Mouse (Mus musculus) kidney, embryonic 16.5 days (tissue): Measurements from ENCODE around the gene Siglecg. TPM values are rescaled to one million over a fixed set of nuclear protein-coding genes. Genes with fewer than 3 reads are reported as not detected.
"Not testable (repeated sequence)": the region's sequence is repeated elsewhere in the genome, so short reads cannot be mapped to it uniquely, and the experiment has no call there.

Source experiments
- ATAC-seq: fragments of 200-750 bp; cut with Nextera tagmentation; 2 replicates; pipeline ENCODE4 v1.8.0; 2017; ENCODE audit warnings: moderate TSS enrichment; ENCODE audit not compliant: low FRiP score, low TSS enrichment
- H3K27ac ChIP-seq: fragments of 300-500 bp; sonication (generic); 2 replicates; pipeline ENCODE4 v1.5.1; 2014; ENCODE audit warnings: low read length
- H3K27me3 ChIP-seq: fragments of 300-500 bp; sonication (generic); 2 replicates; pipeline ENCODE4 v1.6.1; 2014; ENCODE audit warnings: low read length, control low read depth, mixed read lengths; ENCODE audit not compliant: insufficient read depth
- H3K36me3 ChIP-seq: fragments of 300-500 bp; sonication (generic); 2 replicates; pipeline ENCODE4 v1.6.1; 2014; ENCODE audit warnings: low read length, control low read depth, mixed read lengths; ENCODE audit not compliant: insufficient read depth
- H3K4me1 ChIP-seq: fragments of 300-500 bp; sonication (generic); 2 replicates; pipeline ENCODE4 v1.6.1; 2014; ENCODE audit warnings: low read length, control low read depth, mixed read lengths; ENCODE audit not compliant: insufficient read depth
- H3K4me2 ChIP-seq: fragments of 300-500 bp; sonication (generic); replicated peaks from 2 replicates; pipeline ENCODE4 v1.6.1; 2014; ENCODE audit warnings: low read depth, low read length
- H3K4me3 ChIP-seq: fragments of 300-500 bp; sonication (generic); 2 replicates; pipeline ENCODE4 v1.5.1; 2014; ENCODE audit warnings: mild to moderate bottlenecking, low read length
- H3K9ac ChIP-seq: fragments of 300-500 bp; sonication (generic); replicated peaks from 2 replicates; pipeline ENCODE4 v1.6.1; 2014; ENCODE audit warnings: low read length
- H3K9me3 ChIP-seq: fragments of 300-500 bp; sonication (generic); 2 replicates; pipeline ENCODE4 v1.6.1; 2016; ENCODE audit warnings: low read length, control low read depth
- WGBS: fragments of 180-500 bp; shearing (Covaris S2); extraction: QIAGEN DNeasy Blood & Tissue Kit; methylation state at CpG from one replicate; pipeline ENCODE4 v1.1.7; 2014; 5-methylcytosine and 5-hydroxymethylcytosine counted together
- polyA plus RNA-seq: library from polyadenylated mRNA; unstranded; fragments of >200 nt; fragmentation: Nextera tagmentation; extraction: Ambion mirVana; gene quantifications from 2 replicates; pipeline ENCODE4 v1.2.1, GENCODE M21; 2015

The Siglecg gene
- polyA plus RNA-seq, 1 experiment from 2014 or later: 1.6 TPM

GRCm38 (mm10) chr7:43411724-43412123 is 3.7 kb downstream of the Siglecg start:
- not testable (repeated sequence) for H3K4me2 ChIP-seq, H3K27ac ChIP-seq, H3K9ac ChIP-seq, H3K9me3 ChIP-seq, H3K36me3 ChIP-seq, H3K27me3 ChIP-seq, H3K4me1 ChIP-seq, H3K4me3 ChIP-seq
- 24% methylated on average over 3 of the region's 4 CpGs for WGBS
- peak; percentile 60; the same call in 1 of the 2 replicates for ATAC-seq

- Histone ChIP-seq H3K9me3 (peaks cover 5% of the 10 kb centered on the region; the same call in 1 of the 2 replicates), H3K4me2 (no peak overlapping the region), H3K36me3 (no peaks in the 10 kb centered on the region), H3K27me3 (no peaks in the 10 kb centered on the region), H3K27ac (no peak overlapping the region), H3K9ac (no peak overlapping the region), H3K4me1 (no peaks in the 10 kb centered on the region), H3K4me3 (no peak overlapping the region)
- 86% methylated on average over 10 of the region's 10 CpGs for WGBS
- ATAC-seq: no peak
These were observed 9.3 kb downstream of the Siglecg start for GRCm38 (mm10) chr7:43417298-43417697.

- no peak overlapping the region for H3K27ac ChIP-seq
- no peaks in the 10 kb centered on the region for H3K36me3 ChIP-seq
- 16% methylated on average over 11 of the region's 11 CpGs for WGBS
- no peaks in the 10 kb centered on the region for H3K9me3 ChIP-seq
- 0 out of 2 replicates have a peak overlapping the region, but pooled peaks have one; percentile 6 for H3K9ac ChIP-seq
- H3K27me3 ChIP-seq: no peaks in the 10 kb centered on the region
- H3K4me2 ChIP-seq: 0 out of 2 replicates have a peak overlapping the region, but pooled peaks have one; percentile 23
- H3K4me1 ChIP-seq: no peaks in the 10 kb centered on the region; the same call in 1 of the 2 replicates
- H3K4me3 ChIP-seq: no peak overlapping the region
- ATAC-seq: peak; percentile 97
These were observed 15.1 kb downstream of the Siglecg start for GRCm38 (mm10) chr7:43422995-43423617.

- ATAC-seq: no peak
- Histone ChIP-seq H3K36me3 (no peaks in the 10 kb centered on the region), H3K4me3 (no peak overlapping the region), H3K9ac (no peak overlapping the region), H3K27ac (no peak overlapping the region), H3K4me2 (no peak overlapping the region), H3K9me3 (no peaks in the 10 kb centered on the region), H3K4me1 (no peaks in the 10 kb centered on the region; the same call in 1 of the 2 replicates), H3K27me3 (no peaks in the 10 kb centered on the region)
- WGBS: 61% methylated on average over 3 of the region's 3 CpGs
These were observed 16.1 kb downstream of the Siglecg start for GRCm38 (mm10) chr7:43423991-43424625.

GRCm38 (mm10) chr7:43427406-43427805 is 19.4 kb downstream of the Siglecg start, which contains the start of gene Lim2:
Gene Lim2, plus strand, starts transcription at chr7:43427670.
- no peak for ATAC-seq
- H3K9ac ChIP-seq: no peak within 1 kb of the TSS
- no peaks in the 10 kb centered on the region for H3K27me3 ChIP-seq
- H3K27ac ChIP-seq: no peak within 1 kb of the TSS
- no peaks in the 10 kb centered on the region for H3K9me3 ChIP-seq
- WGBS: 88% methylated on average over 8 of the region's 8 CpGs
- no peaks in the 10 kb centered on the region for H3K36me3 ChIP-seq
- no peak within 1 kb of the TSS for H3K4me2 ChIP-seq
- H3K4me1 ChIP-seq: no peaks in the 10 kb centered on the region; the same call in 1 of the 2 replicates
- no peak within 1 kb of the TSS for H3K4me3 ChIP-seq

- Histone ChIP-seq H3K36me3 (no peaks in the 10 kb centered on the region), H3K4me1 (no peaks in the 10 kb centered on the region), H3K4me3 (no peak overlapping the region), H3K27ac (no peak overlapping the region), H3K9me3 (no peaks in the 10 kb centered on the region), H3K4me2 (no peak overlapping the region), H3K27me3 (no peaks in the 10 kb centered on the region), H3K9ac (no peak overlapping the region)
- WGBS: 63% methylated on average over 4 of the region's 4 CpGs
- ATAC-seq: no peak
These were observed 21.5 kb downstream of the Siglecg start for GRCm38 (mm10) chr7:43429500-43429899.

- Histone ChIP-seq H3K4me3 (no peak overlapping the region), H3K27me3 (no peaks in the 10 kb centered on the region), H3K9me3 (no peaks in the 10 kb centered on the region), H3K27ac (no peak overlapping the region), H3K4me2 (no peak overlapping the region), H3K36me3 (no peaks in the 10 kb centered on the region), H3K4me1 (no peaks in the 10 kb centered on the region), H3K9ac (no peak overlapping the region)
- no peak for ATAC-seq
- 80% methylated on average over 4 of the region's 4 CpGs for WGBS
These were observed 24.9 kb downstream of the Siglecg start for GRCm38 (mm10) chr7:43432891-43433290.

- H3K4me3 ChIP-seq: no peak overlapping the region
- WGBS: 86% methylated on average over 5 of the region's 5 CpGs
These were observed 26.7 kb downstream of the Siglecg start for GRCm38 (mm10) chr7:43434676-43435075.

GRCm38 (mm10) chr7:43436341-43437255 is 28.6 kb downstream of the Siglecg start, which contains the start of gene Nkg7:
Gene Nkg7, plus strand, starts transcription at chr7:43437073.
- Histone ChIP-seq H3K36me3 (no peaks in the 10 kb centered on the region), H3K4me3 (no peak within 1 kb of the TSS), H3K27ac (no peak within 1 kb of the TSS), H3K9ac (no peak within 1 kb of the TSS), H3K4me1 (no peaks in the 10 kb centered on the region), H3K27me3 (no peaks in the 10 kb centered on the region), H3K9me3 (no peaks in the 10 kb centered on the region), H3K4me2 (no peak within 1 kb of the TSS)
- 63% methylated on average over 10 of the region's 10 CpGs for WGBS
- no peak for ATAC-seq

More at GRCm38 (mm10) chr7:43434676-43435075, 26.7 kb downstream of the Siglecg start:
- no peaks in the 10 kb centered on the region for H3K27me3 ChIP-seq
- H3K4me1 ChIP-seq: no peaks in the 10 kb centered on the region
- no peak overlapping the region for H3K4me2 ChIP-seq
- no peak overlapping the region for H3K27ac ChIP-seq
- ATAC-seq: no peak
- H3K9me3 ChIP-seq: no peaks in the 10 kb centered on the region
- no peak overlapping the region for H3K9ac ChIP-seq
- H3K36me3 ChIP-seq: no peaks in the 10 kb centered on the region
